Mouse (Mus musculus): ENCODE results near the gene Lrrc4c. TPM values are rescaled to one million over a fixed set of nuclear protein-coding genes. Genes with fewer than 3 reads are reported as not detected.

The Lrrc4c gene
- not detected for polyA plus RNA-seq (2014; fragmentation: Illumina TruSeq; extraction: RNeasy Lipid Tissue Mini Kit (QIAGEN cat#74804); ENCODE audit: low read depth, low replicate concordance)

GRCm38 (mm10) chr2:96317387-96318299 lies at the start of gene Lrrc4c:
Gene Lrrc4c, plus strand, starts transcription at chr2:96318169.

All from kidney, adult 10 weeks (tissue).